ENCODE assay signal across 15 mouse cellular contexts in genomic region chr9:48515332-48515731, GRCm38 (mm10). TPM values are rescaled to one million over a fixed set of nuclear protein-coding genes. Genes with fewer than 3 reads are reported as not detected.
DNase-seq lines count a peak whose midpoint lies in the region; ATAC-seq and TF ChIP-seq lines count a peak whose summit lies in the region.
"Had no signal": no experiment of that assay in that cellular context is flagged by ENCODE, and none has a peak within 500 bp of the region (broad histone marks: within the 10 kb centered on the region; RNA-seq: fewer than 3 reads in every experiment).

No protein-coding gene starts in this region.

- no peak overlapping the region for H3K27ac ChIP-seq in lung, postnatal 0 days (ENCODE audit: low read length)
- H3K27ac ChIP-seq in heart, embryonic 12.5 days (ENCODE audit: poor library complexity, severe bottlenecking): peak overlapping the region; percentile 75
- H3K27ac ChIP-seq in intestine, postnatal 0 days (ENCODE audit: low read depth, low read length): no peak overlapping the region
- H3K27ac ChIP-seq: forebrain, embryonic 13.5 days; heart, adult 2 months; liver, embryonic 13.5 days; midbrain, embryonic 12.5 days had no signal

- 27% methylated on average over 1 of the region's 1 CpGs for WGBS in lung, postnatal 0 days
- WGBS in lung, adult 2 months: 20% methylated on average over 1 of the region's 1 CpGs
- 34% methylated on average over 1 of the region's 1 CpGs for WGBS in heart, embryonic 12.5 days
- WGBS in intestine, postnatal 0 days: 59% methylated on average over 1 of the region's 1 CpGs

- ATAC-seq in lung, postnatal 0 days: no peak
- ATAC-seq in heart, embryonic 12.5 days (ENCODE audit: insufficient number of reproducible peaks, low FRiP score): peak; percentile 82
- peak; percentile 64 for ATAC-seq in megakaryocyte progenitor cell, adult 5-6 weeks (replicated peaks; ENCODE audit: poor library complexity)
- no peak for ATAC-seq in intestine, postnatal 0 days
- ATAC-seq: forebrain, embryonic 13.5 days had no signal

- peak; percentile 55 to 62 for DNase-seq in cerebellum, postnatal 10 days
- DNase-seq in cerebellum, adult 18-20 months: no peak
- peak; percentile 5 for DNase-seq in lung, postnatal 0 days (ENCODE audit: low spot score)
- no peak for DNase-seq in lung, adult 2 months
- DNase-seq in layer of hippocampus, adult 11-12 months (ENCODE audit: low spot score): no peak
- DNase-seq: embryo, embryonic 11 days; kidney, adult 9 months; liver, embryonic 13.5 days; thymus, postnatal 25 days had no signal

- no peak for TF ChIP-seq EP300 in lung, postnatal 0 days (IDR thresholded peaks at IDR 0.05)

- no peak overlapping the region for H3K4me2 ChIP-seq in lung, postnatal 0 days (replicated peaks; ENCODE audit: low read depth, low read length)
- no peak overlapping the region for H3K4me2 ChIP-seq in heart, embryonic 12.5 days
- no peak overlapping the region for H3K4me2 ChIP-seq in intestine, postnatal 0 days (replicated peaks; ENCODE audit: low read depth)
- H3K4me2 ChIP-seq: forebrain, embryonic 13.5 days; liver, embryonic 13.5 days; midbrain, embryonic 12.5 days had no signal

- no peak overlapping the region for H3K4me3 ChIP-seq in lung, postnatal 0 days (ENCODE audit: low read depth, low read length)
- no peak overlapping the region for H3K4me3 ChIP-seq in lung, adult 2 months (replicated peaks; ENCODE audit: extremely low read depth, low read depth, low read length)
- H3K4me3 ChIP-seq in heart, embryonic 12.5 days: no peak overlapping the region
- no peak overlapping the region for H3K4me3 ChIP-seq in intestine, postnatal 0 days (ENCODE audit: low read depth, low read length)
- H3K4me3 ChIP-seq: forebrain, embryonic 13.5 days; heart, adult 2 months; liver, embryonic 13.5 days; midbrain, embryonic 12.5 days had no signal

- no peaks in the 10 kb centered on the region for H3K9me3 ChIP-seq in lung, postnatal 0 days (ENCODE audit: low read length)
- no peaks in the 10 kb centered on the region for H3K9me3 ChIP-seq in heart, embryonic 12.5 days (replicated peaks)
- H3K9me3 ChIP-seq in intestine, postnatal 0 days (ENCODE audit: control insufficient read depth): no peaks in the 10 kb centered on the region
- H3K9me3 ChIP-seq: forebrain, embryonic 13.5 days; liver, embryonic 13.5 days; midbrain, embryonic 12.5 days had no signal

- no peak overlapping the region for H3K9ac ChIP-seq in lung, postnatal 0 days (replicated peaks; ENCODE audit: low read depth)
- H3K9ac ChIP-seq in heart, embryonic 12.5 days: no peak overlapping the region
- no peak overlapping the region for H3K9ac ChIP-seq in intestine, postnatal 0 days (ENCODE audit: low read depth, low read length)
- H3K9ac ChIP-seq: forebrain, embryonic 13.5 days; liver, embryonic 13.5 days; midbrain, embryonic 12.5 days had no signal

- no peaks in the 10 kb centered on the region for H3K27me3 ChIP-seq in lung, postnatal 0 days (replicated peaks; ENCODE audit: insufficient read depth, low read length)
- 0 out of 2 replicates have a peak, but pooled peaks cover 3% of the 10 kb centered on the region for H3K27me3 ChIP-seq in heart, embryonic 12.5 days (replicated peaks)
- no peaks in the 10 kb centered on the region for H3K27me3 ChIP-seq in intestine, postnatal 0 days (replicated peaks; ENCODE audit: control insufficient read depth, insufficient read depth, low read length)
- H3K27me3 ChIP-seq: forebrain, embryonic 13.5 days; midbrain, embryonic 12.5 days had no signal

- no peak for TF ChIP-seq CTCF in lung, postnatal 0 days (IDR thresholded peaks at IDR 0.05)
- TF ChIP-seq CTCF in lung, adult 2 months (IDR thresholded peaks at IDR 0.05; ENCODE audit: insufficient read depth, low read length): no peak
- TF ChIP-seq CTCF in intestine, postnatal 0 days (IDR thresholded peaks at IDR 0.05; ENCODE audit: low read depth): no peak

- H3K36me3 ChIP-seq in lung, postnatal 0 days (ENCODE audit: insufficient read depth, low read length): no peaks in the 10 kb centered on the region
- H3K36me3 ChIP-seq in heart, embryonic 12.5 days: no peaks in the 10 kb centered on the region
- H3K36me3 ChIP-seq in intestine, postnatal 0 days (ENCODE audit: control insufficient read depth, insufficient read depth): no peaks in the 10 kb centered on the region
- H3K36me3 ChIP-seq: liver, embryonic 13.5 days; midbrain, embryonic 12.5 days had no signal

- no peaks in the 10 kb centered on the region for H3K4me1 ChIP-seq in lung, postnatal 0 days (ENCODE audit: insufficient read depth, low read depth, low read length)
- H3K4me1 ChIP-seq in lung, adult 2 months (ENCODE audit: control insufficient read depth, insufficient read depth, low read length): no peaks in the 10 kb centered on the region
- H3K4me1 ChIP-seq in heart, embryonic 12.5 days (replicated peaks): peaks cover 11% of the 10 kb centered on the region
- no peaks in the 10 kb centered on the region for H3K4me1 ChIP-seq in intestine, postnatal 0 days (replicated peaks; ENCODE audit: control insufficient read depth, insufficient read depth, low read length)
- H3K4me1 ChIP-seq: liver, embryonic 13.5 days had no signal

- no peak for TF ChIP-seq POLR2A in lung, adult 2 months (IDR thresholded peaks at IDR 0.05; ENCODE audit: borderline replicate concordance, extremely low read depth, low read depth, low read length)

RNA-seq across cellular contexts. Expression of gene Gm5617, which starts 20.1 kb away (rescaled TPM):
- polyA plus RNA-seq in lung, postnatal 0 days (2015; fragmentation: Nextera tagmentation; extraction: Ambion mirVana): 48.9 and 52.2 TPM in 2 replicates
- 58.5 and 60.2 TPM in 2 replicates for polyA plus RNA-seq in lung, adult 2 months (2012; rRNA removed)
- polyA plus RNA-seq in heart, embryonic 12.5 days (2016; fragmentation: Nextera tagmentation; extraction: Ambion mirVana): 33.4 and 33.8 TPM in 2 replicates
- 4.9 and 8.8 TPM in 2 replicates for total RNA-seq in megakaryocyte progenitor cell, adult 5-6 weeks (2015)
- 6.3 and 13.5 TPM in 2 replicates for total RNA-seq in megakaryocyte progenitor cell, adult 5-6 weeks (2017)
- polyA plus RNA-seq in intestine, postnatal 0 days (2015; fragmentation: Nextera tagmentation; extraction: Ambion mirVana): 72.0 and 72.3 TPM in 2 replicates

RNA-seq across cellular contexts. Expression of gene Rbm7, which starts 20.2 kb away (rescaled TPM):
- polyA plus RNA-seq in lung, postnatal 0 days (2015; fragmentation: Nextera tagmentation; extraction: Ambion mirVana): 101 and 104 TPM in 2 replicates
- polyA plus RNA-seq in lung, adult 2 months (2012; rRNA removed): 18.7 and 25.2 TPM in 2 replicates
- 86.0 and 91.2 TPM in 2 replicates for polyA plus RNA-seq in heart, embryonic 12.5 days (2016; fragmentation: Nextera tagmentation; extraction: Ambion mirVana)
- total RNA-seq in megakaryocyte progenitor cell, adult 5-6 weeks (2015): 117 and 122 TPM in 2 replicates
- total RNA-seq in megakaryocyte progenitor cell, adult 5-6 weeks (2017): 97.9 and 109 TPM in 2 replicates
- 73.5 and 74.0 TPM in 2 replicates for polyA plus RNA-seq in intestine, postnatal 0 days (2015; fragmentation: Nextera tagmentation; extraction: Ambion mirVana)

RNA-seq across cellular contexts. Expression of gene Rexo2, which starts 34.9 kb away (rescaled TPM):
- 119 and 120 TPM in 2 replicates for polyA plus RNA-seq in lung, postnatal 0 days (2015; fragmentation: Nextera tagmentation; extraction: Ambion mirVana)
- 64.0 and 77.6 TPM in 2 replicates for polyA plus RNA-seq in lung, adult 2 months (2012; rRNA removed)
- 96.4 and 102 TPM in 2 replicates for polyA plus RNA-seq in heart, embryonic 12.5 days (2016; fragmentation: Nextera tagmentation; extraction: Ambion mirVana)
- total RNA-seq in megakaryocyte progenitor cell, adult 5-6 weeks (2015): 106 and 124 TPM in 2 replicates
- 164 and 165 TPM in 2 replicates for total RNA-seq in megakaryocyte progenitor cell, adult 5-6 weeks (2017)
- 70.3 and 70.6 TPM in 2 replicates for polyA plus RNA-seq in intestine, postnatal 0 days (2015; fragmentation: Nextera tagmentation; extraction: Ambion mirVana)

Comparison
In these comparisons a context has a peak if more than half of its experiments do, and no peak if none do; other contexts are left out.
1. DNase-seq: peak in cerebellum, postnatal 10 days (2 of 2) and lung, postnatal 0 days (single experiment); none in cerebellum, adult 18-20 months (0 of 2), lung, adult 2 months (single experiment) and layer of hippocampus, adult 11-12 months (single experiment).
2. ATAC-seq: peak in heart, embryonic 12.5 days (single experiment) and megakaryocyte progenitor cell, adult 5-6 weeks (single experiment); none in lung, postnatal 0 days (single experiment) and intestine, postnatal 0 days (single experiment).